Mouse (Mus musculus) 3134 (cell line): ENCODE measurements at regions not wholly inside any gene's neighbourhood (a gene's known extent, or its start where the extent isn't known, plus 50 kb on each side); places are given as distances from the start of the nearest gene placed in this dataset.

ENCODE experiments used
- DNase-seq: peaks from one replicate; pipeline ENCODE4 v3.0.0-alpha.2; 2011; ENCODE audit warnings: low spot score; ENCODE audit not compliant: insufficient read length; ENCODE audit errors: extremely low read depth

DNA sequence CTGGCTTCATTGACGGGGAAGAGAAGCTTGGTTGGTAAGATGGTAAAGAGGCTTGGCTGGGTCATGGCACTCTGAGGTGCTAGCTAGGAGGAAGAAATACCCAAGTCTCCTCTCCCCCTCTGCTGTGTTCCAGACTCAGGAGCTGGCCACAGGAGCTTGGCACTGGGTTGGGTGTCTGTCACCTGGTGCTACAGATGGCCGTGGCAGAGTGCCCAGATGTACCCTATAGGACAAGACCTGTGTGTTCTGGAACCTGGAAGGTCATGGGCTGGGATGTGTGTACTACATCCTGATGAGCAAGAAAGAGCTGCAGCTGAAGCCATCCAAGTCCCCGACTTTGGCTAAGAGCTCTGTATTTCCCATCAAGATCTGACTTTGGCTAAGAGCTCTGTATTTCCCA, 72.4 kb downstream of the Nupl2 start:
- no peak for DNase-seq

GRCm38 (mm10) chr5:24239006-24239405, 74.2 kb downstream of the Nupl2 start:
- DNase-seq, result no peak

GRCm38 (mm10) chr5:24244211-24244610, 79.4 kb downstream of the Nupl2 start:
- DNase-seq, result no peak

DNA sequence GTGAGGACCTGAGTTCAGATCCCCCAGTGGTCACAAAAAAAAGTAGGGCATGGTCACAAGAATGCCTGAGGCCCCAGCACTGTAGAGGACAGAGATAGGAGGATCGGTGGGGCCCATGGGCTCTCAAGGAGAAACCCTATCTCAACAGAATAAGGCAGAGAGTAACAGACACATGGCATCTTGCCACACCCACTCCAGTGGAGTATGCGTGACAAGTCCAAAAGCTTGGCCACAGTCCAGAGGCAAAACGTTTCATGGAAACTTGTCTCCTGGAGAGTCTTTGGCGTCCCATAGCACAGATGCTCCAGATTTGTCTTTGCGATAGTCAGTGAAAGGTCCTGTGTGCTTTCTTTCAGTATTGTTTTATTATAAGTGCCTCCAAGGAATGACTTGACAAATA, 90.7 kb downstream of the Nupl2 start:
- DNase-seq, result no peak

DNA sequence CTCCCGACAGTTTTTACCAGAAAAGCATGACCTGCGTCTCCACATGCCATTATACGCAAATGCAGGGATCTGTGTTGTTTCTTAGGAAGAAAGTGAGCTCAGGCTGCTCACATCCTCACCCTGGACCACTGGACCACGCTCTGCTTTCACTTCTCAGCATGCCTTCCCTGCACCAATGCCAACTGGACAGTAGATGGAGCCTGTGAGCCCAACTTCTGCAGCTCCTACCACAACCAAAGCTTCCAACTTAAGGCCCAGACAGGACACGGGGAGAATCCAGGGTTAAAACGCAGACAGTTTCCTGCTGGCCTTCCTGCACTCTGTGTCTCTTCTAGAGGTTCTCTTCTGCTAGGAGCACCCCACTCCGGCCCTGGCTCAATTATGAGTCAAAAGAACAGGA, 90.3 kb downstream of the Kcnh2 start:
- peak; percentile 53 for DNase-seq

DNA sequence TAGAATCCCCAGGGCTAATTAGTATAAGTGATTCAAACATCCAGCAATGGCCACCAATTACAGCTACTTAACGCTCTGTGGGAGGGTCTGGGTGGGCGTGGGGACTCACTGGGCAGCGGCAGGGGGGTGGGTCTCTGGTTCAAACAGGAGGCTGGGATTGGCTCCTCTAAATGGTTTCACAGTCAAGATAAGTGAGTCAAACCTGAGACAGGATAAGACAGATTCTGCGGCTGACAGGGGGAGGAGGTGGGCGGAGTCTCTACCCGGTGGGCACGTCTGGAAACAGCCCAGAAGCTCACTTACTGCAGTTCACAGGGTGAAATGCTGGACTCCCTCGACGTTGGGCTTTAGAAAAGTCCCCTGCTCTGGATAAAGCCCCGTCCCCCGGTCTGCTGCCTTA, 89.3 kb downstream of the Kcnh2 start:
- DNase-seq, result no peak

DNA sequence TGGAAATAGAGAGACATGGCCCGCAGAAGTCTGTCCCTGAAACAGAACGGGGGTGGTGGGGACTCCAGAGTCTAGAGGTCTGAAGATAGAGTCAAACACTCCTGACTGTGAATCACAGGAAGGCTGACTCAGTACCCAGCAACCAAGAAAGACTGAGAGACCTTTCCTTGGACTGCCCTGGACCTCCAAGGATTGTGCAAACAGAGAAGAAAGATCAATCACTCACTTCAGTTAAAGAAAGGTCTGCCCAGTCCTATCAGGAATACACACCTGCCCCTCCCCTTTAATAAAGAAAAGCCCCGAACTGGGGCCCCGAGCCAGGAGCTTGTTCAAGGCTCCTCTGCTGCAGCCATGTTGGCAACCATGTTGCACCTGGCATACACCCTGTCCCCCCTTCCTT, 87.3 kb downstream of the Kcnh2 start:
- peak; percentile 18 for DNase-seq

DNA sequence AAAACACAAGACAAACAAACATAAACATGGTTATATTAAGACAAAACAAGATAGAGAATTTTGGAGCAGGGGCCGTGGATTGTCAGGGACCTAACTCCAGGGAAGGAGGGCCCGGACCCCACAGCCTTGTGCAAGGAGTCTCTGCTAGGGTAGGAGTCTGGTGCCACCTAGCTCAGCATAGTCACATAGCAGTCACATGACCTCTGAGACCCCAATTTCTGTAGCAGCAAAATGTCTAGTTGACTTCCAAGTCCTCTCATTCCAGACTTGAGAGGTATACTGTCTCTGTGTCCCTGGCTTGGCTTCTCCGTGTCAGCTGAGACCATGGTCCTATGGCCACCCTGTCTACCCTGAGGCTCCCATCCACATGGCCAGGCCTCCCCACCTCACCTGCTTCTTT, 86.0 kb downstream of the Kcnh2 start:
- DNase-seq, result no peak

- DNase-seq, result peak; percentile 75
Measured at GRCm38 (mm10) chr5:24266344-24267295, 84.8 kb downstream of the Kcnh2 start.
